Mouse (Mus musculus) urinary bladder, postnatal 36 days (tissue): Measurements from ENCODE around the gene Rpl15.
"Not testable (repeated sequence)": the region's sequence is repeated elsewhere in the genome, so short reads cannot be mapped to it uniquely, and the experiment has no call there.

Source experiments
- DNase-seq, 2 experiments: peaks; one replicate each; pipeline ENCODE4 v3.0.0; 2022; ENCODE audit warnings: low spot score in 2 of 2, mixed read lengths in 1 of 2

Gene Rpl15

GRCm38 (mm10) chr14:18270529-18271441, at the start of gene Rpl15, which contains the start of gene Nkiras1:
TSS of gene Rpl15 (minus strand) at chr14:18271391.
TSS of gene Nkiras1 (plus strand) at chr14:18271136.
- DNase-seq: peak; percentile 97 to 99

DNA sequence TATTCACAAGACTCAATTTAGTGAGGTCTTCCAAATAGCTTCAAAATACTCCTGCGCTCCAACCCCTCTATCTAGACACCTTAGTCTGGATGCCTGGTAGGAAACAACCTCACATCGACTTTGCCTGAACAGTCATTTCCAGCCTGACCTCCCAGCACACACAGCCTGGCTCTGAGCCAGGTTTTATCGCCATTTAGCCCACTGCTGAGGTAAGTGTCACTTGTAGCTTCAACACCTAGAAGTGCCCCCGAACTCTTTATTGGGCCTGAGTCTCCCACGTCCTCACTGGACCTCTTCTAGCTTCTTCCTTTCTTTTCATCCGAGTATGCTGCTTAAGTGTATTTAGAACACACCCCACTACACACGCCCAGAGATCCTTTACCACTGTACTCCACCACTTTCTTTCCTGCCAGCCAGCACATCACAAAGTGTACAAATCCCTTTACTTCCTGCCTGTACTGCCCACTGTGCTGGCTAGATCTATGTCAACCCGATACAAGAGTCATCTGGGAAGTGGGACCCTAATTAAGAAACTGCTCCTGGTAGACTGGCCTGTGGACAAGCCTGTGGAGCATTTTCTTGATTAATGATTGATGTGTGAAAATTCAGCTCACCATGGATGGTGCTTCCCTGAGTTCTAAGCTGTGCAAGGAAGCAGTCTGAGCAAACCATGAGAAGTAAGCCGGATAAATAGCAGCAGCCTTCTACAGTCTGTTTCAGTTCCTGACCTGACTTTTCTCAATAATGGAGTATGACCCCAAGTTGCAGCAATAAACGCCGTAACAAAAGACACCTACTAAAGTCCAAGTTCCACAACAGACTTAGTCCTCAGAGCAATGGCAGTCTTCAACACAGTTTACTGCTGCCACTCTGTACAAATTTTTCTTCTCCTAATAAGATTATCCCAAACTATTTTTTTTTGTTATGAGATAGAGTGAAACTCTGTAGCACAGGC, 46.5 kb upstream of the Rpl15 start:
- DNase-seq: no peak

DNA sequence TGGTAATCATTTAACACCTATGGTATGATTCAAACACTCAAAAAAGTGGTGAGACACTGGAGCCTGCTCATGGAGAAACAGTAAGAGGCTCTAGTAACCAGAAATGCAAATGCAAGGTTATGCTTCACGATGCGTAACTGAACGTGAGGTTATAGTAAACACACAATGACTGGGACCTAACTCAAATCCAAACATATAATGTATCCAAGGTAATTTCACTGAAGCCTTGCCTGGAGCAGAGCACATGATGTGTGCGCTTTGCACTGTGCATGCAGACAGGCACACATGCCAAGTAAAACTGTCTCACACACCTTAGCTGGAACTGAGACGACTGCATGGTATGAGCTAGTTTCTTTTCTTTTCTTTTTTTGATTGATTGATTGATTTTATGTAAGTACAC, 33.0 kb upstream of the Rpl15 start:
- DNase-seq: no peak

GRCm38 (mm10) chr14:18303262-18303661, 32.1 kb upstream of the Rpl15 start:
- DNase-seq: no peak

DNA sequence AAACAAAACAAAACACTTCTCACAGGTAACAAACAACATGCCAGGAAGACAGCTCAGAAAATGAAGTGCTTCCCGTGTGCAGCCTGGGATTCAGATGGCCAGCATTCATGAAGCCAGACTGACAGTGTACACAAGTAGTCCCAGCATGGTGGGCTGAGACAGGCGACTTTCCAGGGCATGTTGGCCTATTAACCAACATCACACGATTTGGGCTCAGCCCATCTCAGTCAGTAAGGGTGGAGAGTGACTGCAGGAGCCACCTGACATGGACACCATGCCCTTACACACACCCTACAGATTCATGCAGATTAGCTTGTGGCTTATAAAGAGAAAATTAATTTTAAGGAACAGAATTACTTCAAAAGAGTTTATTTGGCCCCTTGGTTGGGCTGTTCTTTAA, 31.6 kb upstream of the Rpl15 start:
- DNase-seq: no peak

DNA sequence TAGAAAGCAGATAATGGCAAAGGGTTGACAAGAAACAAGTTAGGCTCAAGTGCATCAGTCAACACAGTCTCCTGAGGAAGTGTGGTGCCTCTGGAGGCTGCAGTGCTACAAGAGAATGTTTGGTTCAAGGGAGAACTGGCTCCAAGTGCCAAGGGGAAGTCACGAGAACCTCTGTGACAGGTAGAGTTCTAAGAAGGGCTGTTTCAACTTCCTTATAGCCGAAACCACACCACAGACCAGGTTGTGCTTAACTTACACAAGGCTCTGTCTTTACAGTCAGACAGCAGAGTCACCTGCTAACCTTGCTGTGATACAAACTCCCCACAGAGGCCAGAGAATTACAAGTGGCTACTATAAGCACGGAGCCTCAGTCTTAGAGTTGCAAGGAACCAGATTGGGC, 30.4 kb upstream of the Rpl15 start:
- DNase-seq: no peak

DNA sequence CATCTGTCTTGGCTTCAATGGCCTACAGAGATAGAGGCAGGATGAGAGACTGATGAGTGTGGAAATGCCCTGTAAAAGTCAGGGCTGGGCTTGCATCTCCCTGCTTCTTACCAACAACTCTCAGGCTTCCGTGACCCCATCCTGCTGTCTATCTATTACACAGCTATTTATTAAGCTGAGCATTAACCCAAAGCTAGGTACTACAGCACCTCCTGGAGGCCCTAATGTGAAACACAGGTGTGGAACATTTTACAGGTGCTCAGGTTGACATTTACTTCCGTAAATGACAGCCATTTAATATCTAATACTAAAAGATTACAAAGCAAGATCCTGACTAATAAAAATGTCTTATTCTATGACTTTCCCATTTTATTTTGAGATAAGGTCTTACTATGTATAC, 29.5 kb upstream of the Rpl15 start:
- DNase-seq: no peak

- no peak for DNase-seq
Observed at GRCm38 (mm10) chr14:18298874-18299273, 27.7 kb upstream of the Rpl15 start.

DNA sequence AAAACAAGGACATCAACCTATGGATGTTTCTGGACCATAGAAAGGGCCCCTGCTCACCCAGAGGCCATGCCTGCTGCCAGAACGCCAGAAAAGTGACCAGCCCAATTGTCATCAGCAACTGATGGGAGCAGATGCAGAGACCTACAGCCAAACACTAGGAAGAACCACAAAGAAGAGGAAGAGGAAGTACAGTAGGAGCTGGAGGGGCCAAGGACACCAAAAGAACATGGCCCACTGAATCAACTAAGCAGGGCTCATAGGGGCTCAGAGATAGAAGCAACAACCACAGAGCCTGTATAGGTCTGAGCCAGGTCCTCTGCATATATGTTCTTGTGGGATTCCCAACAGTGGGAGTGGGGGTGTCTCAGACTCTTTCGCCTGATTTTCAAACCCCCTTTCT, 26.2 kb upstream of the Rpl15 start:
- no peak for DNase-seq

GRCm38 (mm10) chr14:18292578-18292977, 21.4 kb upstream of the Rpl15 start:
- no peak for DNase-seq

DNA sequence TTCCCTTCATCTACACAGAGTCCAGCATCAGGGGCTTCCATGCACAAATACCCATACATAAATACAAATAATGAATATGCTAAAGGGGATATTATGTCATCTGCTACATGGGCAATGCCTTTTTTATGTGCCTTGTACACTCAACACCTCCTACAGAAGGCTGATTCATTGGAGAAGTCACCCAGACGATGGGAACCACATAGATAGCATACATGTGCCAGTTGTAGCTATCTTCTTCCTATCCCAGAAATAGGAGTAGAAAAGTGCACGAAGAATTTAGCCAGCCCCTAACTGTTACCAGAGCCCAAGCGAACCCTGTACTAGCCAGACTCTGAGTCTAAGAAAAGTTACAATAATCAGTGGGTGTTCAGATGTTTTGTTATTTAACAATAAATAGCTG, 20.9 kb upstream of the Rpl15 start:
- DNase-seq: no peak

- DNase-seq: no peak
Observed at GRCm38 (mm10) chr14:18287391-18287790, 16.2 kb upstream of the Rpl15 start.

- no peak for DNase-seq
Observed at GRCm38 (mm10) chr14:18286441-18286840, 15.2 kb upstream of the Rpl15 start.

GRCm38 (mm10) chr14:18285476-18285875, 14.3 kb upstream of the Rpl15 start:
- no peak for DNase-seq

DNA sequence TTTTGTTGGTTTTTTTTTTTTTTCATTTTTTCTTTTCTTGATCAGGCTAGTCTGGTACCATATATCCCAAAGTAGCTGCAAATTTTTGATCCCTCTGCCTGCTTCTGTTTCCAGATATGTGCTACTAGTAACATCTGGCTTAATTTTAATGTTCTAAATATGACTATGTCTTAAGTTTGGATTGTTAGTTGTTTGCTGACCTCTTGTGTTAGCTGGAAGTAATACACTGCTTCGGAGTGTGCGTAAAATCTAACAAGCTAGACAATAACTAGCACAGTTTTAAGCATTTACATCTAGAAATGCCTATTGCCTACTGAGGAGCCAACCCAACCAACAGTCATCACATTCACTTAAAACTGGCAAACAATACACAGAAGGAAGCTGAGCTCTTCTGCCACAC, 13.4 kb upstream of the Rpl15 start:
- no peak for DNase-seq

- no peak for DNase-seq
Observed at GRCm38 (mm10) chr14:18280375-18280774, 9.2 kb upstream of the Rpl15 start.

DNA sequence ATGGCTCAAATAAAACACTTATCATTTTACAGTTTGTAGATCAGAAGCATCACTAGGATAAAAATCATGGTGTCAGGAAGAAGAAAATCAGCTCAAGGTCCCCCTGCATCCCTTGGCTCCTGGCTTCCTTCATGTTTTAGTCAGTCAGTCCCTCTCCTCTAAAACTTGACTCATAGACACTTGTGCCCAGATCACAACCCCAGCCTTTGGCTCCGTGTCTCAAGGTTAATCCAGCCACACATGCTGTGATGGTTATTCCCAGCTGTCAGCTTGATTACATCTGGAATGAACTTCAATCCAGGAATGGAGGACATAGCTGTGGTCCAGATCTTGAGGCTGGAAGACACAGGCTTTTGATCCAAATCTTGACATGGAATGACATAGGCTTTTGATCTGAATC, 3.3 kb upstream of the Rpl15 start:
- DNase-seq: no peak

GRCm38 (mm10) chr14:18271666-18272065, 475 bp upstream of the Rpl15 start:
- DNase-seq: no peak

- not testable (repeated sequence) for DNase-seq
Observed at GRCm38 (mm10) chr14:18269947-18270528, 1.2 kb downstream of the Rpl15 start.

DNA sequence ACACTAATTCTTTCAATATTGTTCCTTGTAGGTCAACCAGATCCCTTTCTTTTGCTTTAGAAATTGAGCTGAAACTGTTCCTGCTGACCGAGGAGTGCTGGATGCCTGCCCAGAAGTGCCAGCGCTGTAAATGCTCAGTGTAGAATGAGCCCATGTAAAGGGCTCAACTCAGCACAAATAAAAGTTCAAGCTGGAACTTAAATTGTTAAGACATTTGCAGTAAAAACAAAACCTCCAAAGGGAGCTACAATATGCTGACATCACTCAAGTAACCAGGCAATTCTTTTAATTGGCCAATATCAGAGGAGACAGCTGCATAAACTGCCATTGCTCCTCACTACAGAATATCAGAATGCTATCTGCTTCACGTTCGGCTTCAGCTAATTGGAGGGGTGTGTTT, 7.8 kb downstream of the Rpl15 start:
- DNase-seq: no peak

DNA sequence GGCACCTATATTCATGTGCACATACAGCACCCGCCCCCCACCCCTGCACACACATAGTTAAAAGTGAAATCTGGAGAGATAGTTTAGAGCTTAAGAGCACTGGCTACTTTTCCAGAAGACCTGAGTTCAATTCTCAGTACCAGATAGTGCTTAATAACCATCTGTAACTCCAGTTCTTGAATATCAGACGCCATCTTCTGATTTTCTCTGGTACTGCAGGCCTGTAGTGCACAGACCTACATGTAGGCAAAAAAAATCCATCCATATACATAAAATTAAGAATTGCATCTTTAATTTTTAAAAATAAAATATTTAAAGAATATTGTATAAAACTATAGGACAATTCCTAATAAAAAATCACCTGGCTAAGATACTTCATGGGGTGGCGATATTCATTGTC, 10.0 kb downstream of the Rpl15 start:
- no peak for DNase-seq

DNA sequence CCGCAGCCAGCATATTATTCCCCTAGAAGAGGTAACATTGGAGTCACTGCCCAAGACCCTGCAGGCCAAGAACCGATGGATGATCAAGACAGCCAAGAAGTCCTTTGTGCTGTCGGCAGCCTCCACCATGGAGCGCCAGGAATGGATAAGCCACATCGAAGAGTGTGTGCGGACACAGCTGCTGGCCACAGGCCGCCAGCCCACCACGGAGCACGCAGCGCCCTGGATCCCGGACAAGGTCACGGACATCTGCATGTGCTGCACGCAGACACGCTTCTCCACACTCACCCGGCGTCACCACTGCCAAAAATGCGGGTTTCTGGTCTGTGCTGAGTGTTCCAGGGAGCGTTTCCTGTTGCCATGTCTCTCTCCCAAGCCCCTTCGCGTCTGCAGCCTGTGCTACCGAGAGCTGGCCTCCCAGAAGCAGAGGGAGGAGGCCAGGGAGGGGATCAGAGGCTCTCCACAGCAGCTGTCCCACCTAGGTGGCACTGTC, 28.5 kb downstream of the Rpl15 start:
- no peak for DNase-seq
